Mouse (Mus musculus): ENCODE results near the gene Bcl2l10.

The Bcl2l10 gene

GRCm38 (mm10) chr9:75400639-75401038 is 53.1 kb downstream of the Bcl2l10 start:
- DNase-seq (ENCODE audit: low read depth, low spot score), result no peak

Measured in WW6 (cell line).